Mouse (Mus musculus): ENCODE results near the gene Rad51b.

- TF ChIP-seq CTCF (IDR thresholded peaks at IDR 0.05; ENCODE audit: low read depth, low read length): no peak
- TF ChIP-seq POLR2A (IDR thresholded peaks at IDR 0.05; ENCODE audit: insufficient read depth, low read length): no peak
Measured at GRCm38 (mm10) chr12:79859354-79860247, 562.5 kb downstream of the Rad51b start.
